Mouse (Mus musculus) gastrocnemius, adult 2 months (tissue): Measurements from ENCODE around the gene Cabp1. TPM values are rescaled to one million over a fixed set of nuclear protein-coding genes. Genes with fewer than 3 reads are reported as not detected.
A peak's percentile ranks its signal among the peaks of the same experiment; 100 is the strongest.

Experiments
- DNase-seq: peaks from one replicate; pipeline ENCODE4 v3.0.0; 2022
- H3K27ac ChIP-seq: fragments of 200-600 bp; 2 replicates; pipeline ENCODE4 v1.8.1; 2022; ENCODE audit warnings: mild to moderate bottlenecking
- H3K4me3 ChIP-seq: fragments of 200-600 bp; 2 replicates; pipeline ENCODE4 v1.8.1; 2022; ENCODE audit warnings: mild to moderate bottlenecking, moderate library complexity
- CTCF ChIP-seq: fragments of 200-600 bp; IDR thresholded peaks from 2 replicates; pipeline ENCODE4 v1.8.1; 2022; ENCODE audit warnings: antibody characterized with exemption, mild to moderate bottlenecking, moderate library complexity
- intact Hi-C: fragments of 180-260 bp; cut with DNase I; formaldehyde crosslinking; loops from one replicate; pipeline ENCODE4 v1.15.1; 2025
- long read RNA-seq, 2 experiments: library from polyadenylated mRNA; stranded (forward); transcript quantifications; one replicate each; pipeline ENCODE4 v2.0.0; 2021
- total RNA-seq, 2 experiments: library from RNA; stranded (reverse); gene quantifications; 2 replicates each; pipeline ENCODE4 v1.2.3; 2021

The Cabp1 gene
- total RNA-seq = 1 to 10 TPM in 1 of 2 experiments, under 1 TPM in 1; 0.79 to 1.5 TPM
- long read RNA-seq, experiment 1 = 0 reads
- long read RNA-seq, experiment 2 = 0 reads

DNA sequence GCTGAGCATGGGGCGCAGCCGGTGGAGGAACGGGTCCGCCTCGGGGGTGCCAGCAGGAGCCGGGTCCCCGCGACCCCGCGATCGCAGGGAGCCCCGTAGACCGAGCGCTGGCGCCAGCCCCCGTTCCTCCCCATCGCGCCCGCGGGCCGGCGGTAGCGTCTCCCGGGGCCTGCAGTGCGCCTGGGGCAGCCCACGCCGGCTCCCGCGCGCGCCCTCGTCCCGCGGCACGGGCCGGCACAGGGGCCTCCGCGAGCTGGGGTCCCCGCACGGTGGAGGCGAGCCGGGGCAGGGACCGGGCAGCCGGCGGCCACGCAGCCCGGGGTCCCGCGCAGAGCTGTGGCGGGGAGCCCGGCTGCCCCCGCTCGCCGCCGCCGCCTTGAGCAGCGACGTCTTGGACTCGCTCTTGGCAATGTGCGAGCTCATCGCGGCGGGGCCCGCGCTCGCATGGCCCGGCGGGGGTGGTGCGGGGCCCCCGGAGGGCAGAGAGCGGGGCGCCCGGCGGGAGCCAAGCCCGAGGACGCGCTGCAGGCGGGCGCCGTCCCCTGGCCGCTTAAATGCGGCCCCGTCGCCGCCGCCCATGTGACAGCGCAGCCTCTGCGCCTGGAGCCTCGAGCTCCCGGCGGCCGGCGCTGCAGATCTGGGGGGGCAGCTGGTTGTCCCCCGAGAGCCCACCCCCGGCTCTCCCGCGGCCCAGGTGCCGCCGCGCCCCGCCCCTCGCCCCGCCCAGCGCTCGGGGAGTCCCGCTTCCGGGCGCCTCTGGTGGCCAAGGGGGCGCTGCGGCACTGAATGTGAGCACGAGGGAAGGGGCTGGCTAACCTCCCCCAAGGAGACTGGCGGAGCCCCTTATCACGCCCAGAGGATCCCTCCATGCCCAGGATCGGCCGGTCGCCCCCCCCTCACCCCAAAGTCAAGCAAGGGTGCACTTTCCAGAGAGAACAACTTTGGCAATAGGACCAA, at the start of gene Cabp1:
TSS of gene Cabp1 (minus strand) at position 713 of the 957 bp plus-strand sequence.
- peak within 1 kb of the TSS; percentile 75 for H3K4me3 ChIP-seq
- H3K27ac ChIP-seq = no peak within 1 kb of the TSS
- peak; percentile 66 for DNase-seq
- TF ChIP-seq CTCF = peak; percentile 49
- intact Hi-C loops = no loop called here

DNA sequence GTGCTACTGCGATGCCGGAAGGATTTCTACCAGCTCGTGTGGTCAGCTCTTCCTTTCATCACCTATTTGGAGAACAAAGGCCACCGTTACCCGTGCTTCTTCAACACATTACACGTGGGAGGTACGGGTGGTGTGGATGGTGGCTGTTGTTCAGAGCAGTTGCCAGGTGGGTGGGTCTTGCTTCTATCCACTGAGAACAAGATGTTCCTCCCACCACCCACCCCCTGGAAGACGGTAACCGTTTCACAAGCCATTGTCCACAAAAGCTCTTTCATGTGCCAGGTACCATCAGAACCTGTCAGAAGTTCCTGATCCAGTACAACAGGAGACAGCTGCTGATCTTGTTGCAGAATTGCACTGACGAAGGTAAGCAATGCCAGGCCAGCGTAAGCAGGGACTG, 46.0 kb upstream of the Cabp1 start:
- no peak for DNase-seq
- intact Hi-C loops = no loop called here
- no peak for TF ChIP-seq CTCF
- Histone ChIP-seq H3K27ac (no peak overlapping the region), H3K4me3 (no peak overlapping the region)

DNA sequence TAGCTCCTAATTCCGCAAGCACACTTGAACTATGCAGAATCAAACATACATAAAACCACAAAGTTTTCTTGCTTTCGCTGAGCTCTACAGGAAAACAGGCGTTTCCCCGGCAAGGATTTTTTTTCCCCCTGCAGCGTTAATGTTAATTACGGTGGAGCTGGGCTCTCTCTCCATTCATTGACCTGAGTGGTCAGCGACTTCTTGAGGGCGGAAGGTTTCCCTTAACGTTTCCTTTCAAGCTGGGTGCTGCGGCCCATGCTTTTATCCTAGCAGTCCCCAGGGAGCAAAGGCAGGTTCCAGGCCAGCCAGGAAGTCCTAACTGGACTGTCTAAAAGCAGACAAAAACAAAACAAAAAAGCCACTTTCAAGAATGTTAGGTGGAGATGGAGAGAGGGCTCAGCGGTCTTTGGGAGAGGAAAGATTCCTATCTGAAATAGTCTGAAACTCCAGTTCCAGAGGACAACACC, 44.6 kb upstream of the Cabp1 start:
- no peak for TF ChIP-seq CTCF
- Histone ChIP-seq H3K4me3 (peak overlapping the region; percentile 87), H3K27ac (peak overlapping the region; percentile 91)
- DNase-seq = peak; percentile 33
- intact Hi-C loops = loop anchor here (5.0 kb wide), 1 partner anchor 261 kb away; no protein-coding TSS in a partner anchor

DNA sequence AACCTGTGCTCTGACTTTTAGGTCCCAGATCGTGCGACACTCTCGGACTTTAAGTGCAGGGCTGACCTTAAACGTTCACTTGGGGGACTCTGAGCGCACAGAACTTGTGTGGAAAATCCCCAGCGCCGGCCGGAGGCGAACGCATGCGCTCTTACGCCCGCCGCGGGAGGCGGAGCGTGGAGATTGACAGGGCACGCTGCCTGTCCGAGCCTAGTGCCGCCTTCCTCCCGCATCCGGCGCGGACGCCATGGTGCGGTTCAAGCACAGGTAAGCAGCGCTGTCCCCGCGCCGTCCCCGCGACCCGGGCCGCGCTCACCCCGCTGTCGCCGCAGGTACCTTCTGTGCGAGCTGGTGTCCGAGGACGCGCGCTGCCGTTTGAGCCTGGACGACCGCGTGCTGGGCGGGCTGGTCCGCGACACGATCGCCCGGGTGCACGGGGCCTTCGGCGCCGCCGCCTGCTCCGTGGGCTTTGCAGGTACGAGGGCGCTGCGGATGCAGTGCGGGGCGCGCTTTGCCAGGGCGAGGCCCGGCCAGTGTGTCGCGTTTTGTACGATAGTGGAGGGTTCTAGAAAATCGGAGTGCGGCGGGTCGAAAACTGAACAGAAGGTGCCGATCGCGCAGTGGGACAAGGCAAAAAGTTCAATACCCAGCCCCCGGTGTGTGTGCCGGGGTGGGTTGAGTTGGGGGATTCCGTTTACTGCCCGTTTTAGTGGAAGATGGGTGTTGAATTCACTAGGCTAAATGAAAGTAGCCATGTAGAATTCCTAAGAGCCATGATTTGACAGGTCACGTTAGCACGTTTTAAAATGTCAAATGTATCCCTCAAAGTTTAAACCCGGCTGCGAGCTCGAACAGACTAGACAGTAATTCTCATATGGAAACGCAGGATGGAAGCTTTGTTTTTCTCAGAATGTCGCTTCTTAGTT, 43.9 kb upstream of the Cabp1 start:
- DNase-seq = peak; percentile 96
- intact Hi-C loops = loop anchor here (2.0 to 5.0 kb wide), 2 partner anchors 35 to 261 kb away; partner anchors contain the start of gene Rnf10
- peak overlapping the region; percentile 87 for H3K4me3 ChIP-seq
- TF ChIP-seq CTCF = no peak
- peak overlapping the region; percentile 91 for H3K27ac ChIP-seq

DNA sequence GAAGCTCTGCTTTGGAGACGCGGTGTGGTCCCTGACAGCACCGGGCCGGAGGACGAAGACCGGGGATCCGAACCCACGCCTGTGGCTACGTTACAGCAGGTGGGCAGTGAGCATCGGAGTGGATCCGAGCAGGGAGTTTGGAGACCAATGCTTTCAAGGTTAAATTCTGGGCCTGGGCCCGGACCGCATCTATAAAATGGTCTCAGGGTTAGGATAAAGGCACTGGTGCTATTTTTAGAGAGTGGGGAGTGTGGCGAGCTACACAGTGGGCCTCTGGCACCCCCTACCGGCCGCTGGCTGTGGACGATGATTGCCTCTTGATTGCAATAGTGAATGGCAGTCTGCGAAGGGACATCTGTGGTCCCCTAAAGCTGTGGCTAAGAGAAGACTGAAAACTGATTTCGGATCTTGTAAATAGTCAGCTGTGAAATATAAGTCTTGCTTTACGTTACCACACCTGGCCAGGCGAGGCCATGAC, 41.6 kb upstream of the Cabp1 start, which contains the start of gene Pop5:
TSS of gene Pop5 (plus strand) at position 51 of the 478 bp plus-strand sequence.
- peak within 1 kb of the TSS; percentile 87 for H3K27ac ChIP-seq
- intact Hi-C loops = loop anchor here (1.0 to 5.0 kb wide), 4 partner anchors 37 to 259 kb away; partner anchors contain the start of gene Rnf10
- peak within 1 kb of the TSS; percentile 76 for H3K4me3 ChIP-seq
- peak; percentile 96 for TF ChIP-seq CTCF
- DNase-seq = peak; percentile 93

DNA sequence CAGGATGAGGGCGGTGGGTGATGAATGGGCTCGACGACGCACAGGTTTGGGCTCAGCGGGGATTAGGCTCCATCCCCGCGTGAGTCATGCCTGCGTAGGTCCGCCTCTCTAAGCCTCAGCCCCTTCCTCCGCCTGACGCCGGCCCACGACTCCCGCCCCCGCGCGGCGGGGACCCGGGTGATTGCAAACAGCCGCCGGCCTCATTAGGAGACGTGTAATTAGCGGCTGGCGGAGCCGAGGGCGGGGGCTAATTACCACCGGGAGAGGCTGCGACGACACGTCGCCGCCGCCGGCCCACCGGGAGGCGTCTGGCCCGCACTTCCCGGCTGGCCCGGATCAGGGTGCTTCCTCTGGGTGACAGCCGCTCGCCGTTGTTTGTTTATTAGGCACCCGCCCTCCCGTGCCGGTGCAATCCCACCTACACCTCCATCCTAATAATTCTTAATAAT, 41.2 kb upstream of the Cabp1 start:
- intact Hi-C loops = loop anchor here (5.0 kb wide), 1 partner anchor 258 kb away; no protein-coding TSS in a partner anchor
- peak overlapping the region; percentile 76 for H3K4me3 ChIP-seq
- H3K27ac ChIP-seq = peak overlapping the region; percentile 87
- DNase-seq = peak; percentile 79
- TF ChIP-seq CTCF = no peak

DNA sequence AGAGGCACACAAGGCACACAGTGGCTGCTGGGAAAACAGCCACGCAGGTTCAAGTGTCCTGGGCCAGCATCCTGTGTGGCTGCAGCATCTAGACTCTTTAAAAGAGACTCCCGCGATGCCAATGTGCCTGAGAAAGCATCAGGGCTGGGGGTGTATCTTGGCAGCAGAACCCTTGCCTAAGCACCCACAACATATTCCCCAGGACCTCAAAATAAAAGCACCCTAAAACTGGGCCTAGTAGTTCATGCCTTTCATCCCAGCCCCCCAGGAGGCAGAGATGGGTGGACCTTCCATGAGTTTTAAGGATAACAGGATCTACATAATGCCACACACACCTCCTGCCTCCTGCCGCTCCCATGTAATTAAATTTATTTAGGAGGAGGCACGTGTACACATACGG, 40.3 kb upstream of the Cabp1 start:
- Histone ChIP-seq H3K27ac (no peak overlapping the region), H3K4me3 (peak overlapping the region; percentile 76; the same call in 1 of the 2 replicates)
- intact Hi-C loops = no loop called here
- no peak for DNase-seq
- no peak for TF ChIP-seq CTCF

DNA sequence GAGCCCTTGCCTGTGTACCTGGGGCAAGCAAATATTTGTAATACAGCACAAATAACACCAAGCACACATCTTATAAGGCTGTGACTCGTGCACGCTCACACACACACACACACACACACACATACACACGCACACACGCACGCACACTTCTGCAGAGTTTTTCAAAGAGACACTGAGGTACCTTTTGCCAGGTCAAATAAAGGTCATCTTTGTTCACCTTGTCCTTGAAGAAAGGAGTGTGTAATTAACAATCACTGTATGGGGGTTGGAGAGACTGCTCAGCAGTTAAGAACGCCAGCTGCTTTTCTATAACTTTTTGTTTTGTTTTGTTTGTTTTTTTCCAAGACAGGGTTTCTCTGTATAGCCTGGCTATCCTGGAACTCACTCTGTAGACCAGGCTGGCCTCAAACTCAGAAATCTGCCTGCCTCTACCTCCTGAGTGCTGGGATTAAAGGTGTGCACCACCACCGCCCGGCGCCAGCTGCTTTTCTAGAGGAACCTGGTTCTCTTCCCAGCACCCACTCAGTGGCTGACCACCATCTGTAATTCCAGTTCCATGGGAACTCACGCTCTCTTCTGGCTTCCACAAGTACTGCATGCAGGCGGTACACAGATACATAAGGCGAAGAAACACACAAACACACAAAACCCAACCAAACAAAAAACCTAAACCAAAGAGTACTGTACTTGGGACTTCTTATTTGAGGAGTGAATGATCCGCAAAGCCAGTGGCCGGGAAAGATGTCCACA, 39.0 kb upstream of the Cabp1 start:
- no peak for DNase-seq
- no peak overlapping the region for H3K27ac ChIP-seq
- intact Hi-C loops = no loop called here
- TF ChIP-seq CTCF = no peak
- no peak overlapping the region for H3K4me3 ChIP-seq

DNA sequence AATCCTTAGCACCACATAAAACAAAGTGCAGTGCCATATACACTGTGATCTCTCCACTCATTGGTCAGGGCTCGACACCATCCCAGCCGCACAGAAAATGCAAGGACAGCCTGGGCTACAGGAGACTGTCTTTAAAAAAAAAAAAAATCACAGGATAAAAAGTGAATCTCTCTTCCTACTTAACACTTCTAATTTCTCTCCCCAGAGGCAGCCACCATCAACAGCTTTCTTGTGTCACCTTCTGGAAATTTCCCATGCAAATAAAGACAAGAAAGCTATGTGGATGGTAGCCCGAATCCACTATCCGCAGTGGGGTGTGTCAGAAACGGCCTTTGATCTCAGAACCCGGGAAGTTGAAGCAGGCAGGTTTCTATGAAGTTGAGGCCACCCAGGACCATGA, 38.3 kb upstream of the Cabp1 start:
- DNase-seq = no peak
- Histone ChIP-seq H3K4me3 (no peak overlapping the region), H3K27ac (no peak overlapping the region)
- TF ChIP-seq CTCF = no peak
- intact Hi-C loops = no loop called here

DNA sequence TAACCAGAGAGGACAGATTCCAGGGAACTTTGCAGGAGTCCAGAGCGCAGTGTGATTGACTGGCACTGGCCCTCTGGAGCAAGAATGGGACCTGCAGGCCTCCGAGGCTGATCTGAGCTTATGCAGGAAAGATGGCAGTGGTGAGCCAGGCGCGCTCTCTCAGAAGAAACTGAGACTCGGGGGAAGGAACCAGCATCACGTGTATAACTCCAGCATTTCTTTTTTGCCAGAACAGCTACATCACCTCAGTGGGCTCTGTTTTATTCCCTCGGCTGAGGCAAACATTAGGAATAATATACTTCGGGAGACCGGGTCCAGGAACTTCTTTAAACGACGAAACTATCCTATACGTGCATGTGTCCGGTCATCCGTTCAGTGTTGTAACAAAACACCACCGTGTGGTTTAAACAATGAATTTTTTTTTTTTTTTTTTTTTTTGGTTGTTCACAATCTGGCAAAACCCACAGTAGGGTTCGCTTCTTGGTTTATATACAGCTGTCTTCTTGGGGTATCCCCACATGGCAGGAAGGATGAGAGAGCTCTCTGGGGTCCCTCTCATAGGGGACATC, 37.5 kb upstream of the Cabp1 start:
- intact Hi-C loops = no loop called here
- H3K4me3 ChIP-seq = no peak overlapping the region
- no peak for DNase-seq
- no peak for TF ChIP-seq CTCF
- H3K27ac ChIP-seq = peak overlapping the region; percentile 9; the same call in 1 of the 2 replicates
